Mouse (Mus musculus) adrenal gland, adult (tissue): ENCODE results near the gene Taf8.
A peak's percentile ranks its signal among the peaks of the same experiment; 100 is the strongest.
"Not testable (repeated sequence)": the region's sequence is repeated elsewhere in the genome, so short reads cannot be mapped to it uniquely, and the experiment has no call there.

ENCODE experiments used
- DNase-seq, 2 experiments: peaks; one replicate each; pipeline ENCODE4 v3.0.0; 2022 to 2023; ENCODE audit warnings: low spot score in 1 of 2; ENCODE audit not compliant: inconsistent age in 2 of 2

The Taf8 gene

DNA sequence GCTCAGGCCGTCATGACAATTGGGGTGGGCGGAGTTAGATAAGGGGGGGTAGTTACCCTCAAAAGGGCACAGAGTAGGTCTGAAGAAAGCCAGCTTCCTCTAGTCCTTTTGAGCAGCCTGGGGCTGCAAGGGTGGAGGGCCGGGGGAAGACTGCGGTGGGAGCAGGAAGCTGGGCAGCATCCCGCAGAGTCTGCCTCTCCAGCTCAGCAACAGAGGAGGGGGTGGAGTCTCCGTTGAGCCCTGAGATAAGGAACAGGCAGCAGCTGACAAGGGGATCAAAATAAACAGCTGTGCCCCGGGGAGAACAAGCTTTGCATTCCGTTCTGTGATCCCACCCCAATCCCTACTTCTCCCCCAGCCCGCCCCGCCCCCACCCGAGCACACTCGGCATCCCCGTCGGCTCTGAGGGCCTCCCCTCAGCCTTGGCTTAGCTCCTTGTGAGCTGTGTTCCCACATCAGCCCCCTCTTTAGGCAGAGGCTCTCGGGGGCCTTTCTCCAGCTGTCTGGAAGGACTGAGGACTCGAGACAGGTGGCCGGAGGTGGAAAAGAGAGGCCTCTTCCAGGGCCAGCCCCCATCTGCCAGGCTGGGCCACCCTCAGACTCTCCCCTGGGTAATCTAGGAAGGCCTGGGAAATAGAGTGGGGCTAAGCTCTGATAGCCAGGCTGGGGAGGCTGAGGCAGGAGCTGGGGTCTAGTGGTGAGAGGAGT lies 19.6 kb upstream of the Taf8 start:
- DNase-seq = peak; percentile 71 to 84

DNA sequence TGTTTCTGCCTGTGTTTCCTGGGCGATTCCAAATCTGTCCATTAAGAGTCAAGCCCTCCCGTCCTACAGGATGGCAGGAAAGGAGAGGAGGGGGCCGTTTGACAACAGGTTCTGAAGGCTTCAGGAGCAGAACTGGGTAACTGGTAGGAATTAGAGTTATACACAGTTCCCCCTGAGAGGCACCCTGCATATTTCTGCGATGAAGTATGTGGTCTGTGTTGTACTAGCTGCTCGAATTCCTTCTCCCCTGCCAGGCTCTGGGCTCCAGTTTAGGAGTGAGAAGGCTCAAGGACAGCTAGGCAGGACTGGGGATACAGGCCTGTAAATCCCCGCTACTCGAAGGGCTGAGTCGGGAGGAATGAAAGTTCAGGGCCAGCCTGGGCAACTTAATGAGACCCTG lies 16.1 kb upstream of the Taf8 start:
- DNase-seq = peak; percentile 80 to 84

DNA sequence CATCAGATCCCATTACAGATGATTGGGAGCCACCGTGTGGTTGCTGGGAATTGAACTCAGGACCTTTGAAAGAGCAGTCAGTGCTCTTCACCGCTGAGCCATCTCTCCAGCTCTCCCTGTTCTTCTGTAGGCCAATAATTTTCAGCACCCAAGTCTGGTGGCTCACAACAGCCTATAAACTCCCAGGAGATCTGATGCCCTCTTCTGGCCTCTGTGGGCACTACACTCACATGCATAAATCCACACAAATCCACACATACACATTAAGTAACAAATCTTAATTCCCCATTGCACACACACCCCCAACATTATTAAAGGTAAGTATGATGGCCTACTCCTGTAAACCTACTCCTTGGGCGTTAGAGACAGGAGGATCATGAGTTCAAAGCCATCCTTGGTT lies 14.1 kb upstream of the Taf8 start:
- no peak for DNase-seq

DNA sequence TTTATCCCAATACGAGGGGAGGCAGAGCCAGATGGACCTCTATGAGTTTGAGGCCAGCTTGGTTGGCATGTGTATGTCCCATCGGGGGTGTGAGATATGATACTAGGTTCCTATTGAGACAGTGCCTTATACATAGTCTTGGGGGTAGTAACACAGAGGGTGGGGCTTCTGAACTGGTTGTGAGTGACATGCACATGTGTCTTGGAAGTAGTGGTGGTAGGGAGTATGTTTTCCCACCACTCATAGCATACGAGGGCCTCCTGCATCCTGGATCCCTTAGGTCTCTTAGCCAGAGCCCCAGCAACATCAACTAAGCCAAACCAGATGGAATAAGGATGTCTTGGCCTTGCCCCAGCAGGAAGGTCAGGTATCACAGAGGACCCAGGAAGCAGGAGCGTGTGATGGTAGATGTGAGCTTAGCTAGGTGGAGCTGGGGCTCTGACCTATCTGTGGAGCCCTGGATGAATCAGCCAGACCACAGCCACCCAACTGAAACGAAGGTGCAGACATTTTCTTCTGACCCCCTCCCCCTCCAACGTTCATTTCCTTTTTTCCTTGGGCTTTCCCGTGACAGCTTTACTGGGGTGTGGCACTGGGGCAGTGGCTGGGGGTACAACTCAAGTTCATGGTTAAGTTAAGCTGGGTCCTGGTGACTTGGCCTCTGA lies 13.2 kb upstream of the Taf8 start:
- DNase-seq = no peak

DNA sequence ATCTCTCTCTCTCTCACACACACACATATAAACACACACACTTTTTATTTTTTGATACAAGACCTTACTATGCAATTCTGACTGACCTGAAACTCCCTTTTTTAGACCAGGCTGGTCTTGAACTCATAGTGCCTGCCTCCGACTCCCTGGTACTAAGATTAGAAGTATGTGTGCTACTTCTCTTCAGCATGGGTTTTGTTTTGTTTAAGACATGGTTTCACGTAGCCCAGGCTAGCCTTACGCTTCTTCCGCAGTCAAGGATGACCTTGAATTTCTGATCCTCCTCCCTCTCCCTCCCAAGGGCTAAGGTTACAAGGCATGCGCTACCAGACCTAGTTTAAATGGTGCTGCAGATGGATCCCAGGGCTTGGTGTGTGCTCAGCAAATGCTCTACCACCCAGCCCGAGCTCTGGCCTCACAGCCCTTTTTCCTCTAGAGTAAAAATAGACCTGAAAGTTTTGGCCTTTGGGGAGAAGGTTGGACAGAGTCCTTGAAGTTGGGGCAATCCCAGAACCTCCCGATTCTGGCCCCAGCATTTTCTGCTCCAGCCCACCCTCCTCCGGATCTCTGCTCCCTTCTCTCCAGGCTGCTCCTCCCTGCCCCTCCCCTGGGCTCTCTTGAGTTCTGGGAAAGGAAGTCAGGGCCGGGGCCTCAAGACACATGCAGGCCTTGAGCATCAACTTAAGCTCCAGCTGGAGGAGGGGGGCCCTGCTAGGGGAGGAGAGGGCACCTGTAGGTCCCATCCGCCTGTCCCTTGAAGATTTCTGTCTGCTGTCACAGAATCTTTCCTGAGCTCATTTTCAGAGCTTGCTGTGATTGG lies 11.1 kb upstream of the Taf8 start:
- DNase-seq = peak; percentile 44 to 71

DNA sequence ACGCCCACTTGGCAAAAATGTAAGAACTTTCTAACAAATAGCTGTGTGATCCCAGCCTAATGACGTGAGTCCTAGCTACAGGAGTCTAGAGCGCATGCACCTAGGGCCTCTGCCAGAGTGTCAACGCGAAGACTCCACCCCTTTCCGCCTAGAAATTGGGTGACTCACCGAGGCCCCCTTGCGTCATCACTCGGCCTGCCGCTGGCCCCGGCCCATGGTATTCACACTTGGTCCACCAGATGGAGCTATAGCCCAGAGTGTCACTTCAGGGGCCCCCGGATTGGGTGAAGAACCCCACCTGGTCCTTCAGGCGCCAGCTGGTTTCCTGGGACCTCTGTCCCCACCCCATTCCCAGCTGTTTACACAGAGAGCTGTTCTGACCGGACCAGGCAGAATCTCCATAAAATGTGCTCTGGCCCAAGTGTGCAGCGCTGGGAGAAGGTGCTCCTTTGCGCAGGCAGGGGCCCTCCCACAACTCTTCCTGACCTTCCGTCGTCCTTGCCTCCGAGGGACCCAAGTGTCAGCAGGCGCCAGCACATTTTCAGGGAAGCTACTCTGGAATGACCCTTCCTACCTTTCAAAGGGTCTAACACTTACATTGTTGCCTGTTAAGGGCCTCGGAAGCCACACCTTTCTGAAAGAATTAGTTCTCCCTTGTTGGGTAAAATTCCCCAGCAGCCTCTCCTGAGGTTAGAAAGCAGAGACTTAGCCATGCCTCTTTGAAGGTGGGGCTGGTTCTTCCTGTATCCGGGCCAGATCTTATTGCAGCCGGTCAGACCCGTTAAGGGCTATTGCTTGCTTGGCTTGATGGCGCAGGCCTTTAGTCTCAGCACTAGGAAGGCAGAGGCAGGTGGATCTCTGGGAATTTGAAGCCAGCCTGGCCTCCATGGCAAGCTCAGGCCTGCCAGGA lies 9.3 kb upstream of the Taf8 start:
- peak; percentile 99 to 100 for DNase-seq

DNA sequence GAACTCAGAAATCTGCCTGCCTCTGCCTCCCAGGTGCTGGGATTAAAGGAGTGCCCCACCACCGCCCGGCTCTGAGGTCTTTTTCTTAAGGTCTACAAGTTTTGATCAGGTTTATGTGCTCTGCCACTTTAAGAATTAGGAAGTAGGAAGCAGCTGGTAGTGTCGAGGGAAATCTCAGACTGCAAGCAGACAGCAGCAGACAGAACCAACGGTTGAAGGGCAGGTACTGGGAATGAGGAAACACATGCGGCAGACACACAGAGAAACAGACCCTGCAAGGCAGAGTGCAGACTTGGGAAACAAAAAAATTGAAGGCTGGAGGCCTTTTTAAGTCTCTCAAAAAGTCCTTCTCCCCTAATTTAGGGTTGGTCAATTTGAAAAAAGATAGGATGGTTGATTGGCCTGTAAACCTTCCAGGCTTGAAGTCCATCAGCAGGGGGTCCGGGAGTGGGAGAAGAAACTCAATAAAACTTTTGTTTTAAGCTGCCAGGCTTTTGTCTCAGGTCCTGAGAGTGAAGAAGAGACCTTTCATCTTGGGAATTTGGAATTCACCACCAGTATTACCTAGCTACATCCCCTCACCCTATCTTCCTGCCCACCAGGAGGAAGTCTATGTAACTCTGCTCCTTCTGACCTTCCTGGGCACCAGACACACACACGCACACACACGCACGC lies 7.1 kb upstream of the Taf8 start:
- DNase-seq = peak; percentile 21 to 66

DNA sequence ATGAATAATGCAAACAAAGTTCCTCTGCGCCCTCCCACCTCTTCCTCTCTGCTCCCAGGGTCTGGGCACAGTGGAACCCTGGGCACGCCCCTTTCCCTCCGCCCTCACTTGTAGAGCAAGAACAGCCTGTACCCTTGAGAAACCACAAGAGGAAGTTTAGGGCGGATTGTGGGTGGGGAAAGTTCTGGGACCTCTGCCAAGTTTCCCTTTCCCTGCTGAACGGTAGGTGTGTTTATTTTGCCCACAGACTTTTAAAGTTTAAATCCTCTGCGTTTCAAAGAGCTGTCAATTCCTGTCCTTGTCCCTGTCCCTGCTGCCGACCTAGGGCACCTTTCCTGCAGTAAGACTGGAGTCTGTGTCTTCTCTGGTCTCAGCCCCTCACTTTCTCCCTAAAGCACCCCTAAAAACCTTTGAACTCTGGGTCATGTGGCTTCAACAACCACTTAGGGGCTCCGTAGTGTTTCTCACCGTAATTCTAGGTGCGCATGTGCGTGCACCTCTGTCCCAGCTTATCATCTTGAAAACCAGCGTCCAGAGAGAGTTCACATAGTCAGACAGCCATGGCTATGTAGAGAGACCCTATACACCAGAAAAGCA lies 6.0 kb upstream of the Taf8 start:
- peak; percentile 96 to 99 for DNase-seq

DNA sequence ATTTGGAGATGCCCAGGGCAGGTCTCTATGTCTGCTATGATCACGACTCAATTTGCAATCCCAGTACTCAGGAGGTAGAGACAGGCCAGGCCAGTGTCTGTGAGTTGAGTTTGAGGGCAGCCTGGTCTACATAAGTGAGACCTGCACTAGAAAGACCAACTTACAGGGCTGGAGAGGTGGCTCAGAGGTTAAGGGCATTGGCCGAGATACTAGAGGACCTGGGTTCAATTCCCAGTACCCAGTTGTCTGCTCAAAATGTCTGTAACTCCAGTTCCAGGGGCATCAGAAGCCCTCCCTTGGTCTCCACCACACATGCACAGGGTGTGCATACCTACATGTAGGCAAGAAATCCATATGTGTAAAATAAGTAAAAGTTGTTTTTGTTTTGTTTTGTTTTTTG lies 5.4 kb upstream of the Taf8 start:
- DNase-seq = peak in 1 of 2 experiments; percentile 17

DNA sequence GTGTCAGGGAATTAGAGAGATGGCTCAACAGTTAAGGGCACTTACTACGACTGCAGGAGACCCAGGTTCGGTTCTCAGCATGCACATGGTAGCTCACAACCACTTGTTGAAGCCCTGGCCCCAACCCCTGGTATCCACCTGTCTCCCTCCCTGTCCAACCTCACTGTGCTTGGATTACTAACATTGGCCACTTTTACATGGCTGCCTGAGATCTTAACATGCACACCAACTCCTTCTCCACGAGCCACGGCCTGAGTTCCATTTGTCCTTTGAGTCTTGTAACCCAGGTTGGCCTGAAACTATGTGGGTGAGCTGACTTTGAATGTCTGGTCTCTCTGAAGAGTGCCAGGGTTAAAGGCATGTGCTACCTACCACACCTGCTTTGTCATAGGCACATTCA lies 4.6 kb upstream of the Taf8 start:
- DNase-seq = peak; percentile 20 to 54

DNA sequence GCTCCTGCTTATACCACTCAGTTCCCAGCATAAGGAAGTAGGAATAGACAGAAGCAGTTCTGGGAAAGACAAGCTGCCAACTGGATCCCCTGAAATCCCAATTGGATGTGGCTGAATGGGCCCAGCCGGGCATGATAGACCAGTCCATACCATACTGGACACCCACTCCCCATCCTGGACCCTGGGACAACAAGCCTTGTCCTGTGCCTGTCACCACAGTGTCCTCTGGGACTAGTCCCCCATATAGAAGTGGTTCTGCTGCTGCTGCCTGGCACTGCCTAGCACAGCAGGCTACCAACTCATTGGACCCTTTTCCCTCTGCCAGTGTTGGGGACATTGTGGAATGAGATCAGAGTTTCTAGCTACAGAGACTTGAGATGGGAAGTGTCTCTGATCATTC lies 4.0 kb upstream of the Taf8 start:
- peak; percentile 32 to 58 for DNase-seq

DNA sequence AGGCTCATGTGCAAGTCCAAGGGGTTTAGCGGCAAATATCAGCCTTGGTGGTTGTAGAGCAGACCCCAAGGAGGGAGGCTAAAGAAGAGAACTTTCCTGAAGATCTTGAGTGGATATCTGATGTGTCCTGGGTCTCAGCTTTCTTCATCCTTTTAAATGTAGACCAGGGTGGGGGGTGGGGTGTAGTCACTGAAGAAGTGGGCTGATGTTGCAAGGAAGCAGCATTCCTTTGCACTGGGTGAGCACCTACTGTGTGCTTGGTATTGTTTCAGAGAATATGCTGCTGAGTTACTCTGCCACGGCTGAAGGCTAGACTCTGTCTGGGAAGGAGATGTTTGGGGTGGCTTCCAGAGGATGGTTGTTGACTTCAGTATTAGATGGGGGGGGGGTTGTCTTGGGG lies 3.5 kb upstream of the Taf8 start:
- no peak for DNase-seq

DNA sequence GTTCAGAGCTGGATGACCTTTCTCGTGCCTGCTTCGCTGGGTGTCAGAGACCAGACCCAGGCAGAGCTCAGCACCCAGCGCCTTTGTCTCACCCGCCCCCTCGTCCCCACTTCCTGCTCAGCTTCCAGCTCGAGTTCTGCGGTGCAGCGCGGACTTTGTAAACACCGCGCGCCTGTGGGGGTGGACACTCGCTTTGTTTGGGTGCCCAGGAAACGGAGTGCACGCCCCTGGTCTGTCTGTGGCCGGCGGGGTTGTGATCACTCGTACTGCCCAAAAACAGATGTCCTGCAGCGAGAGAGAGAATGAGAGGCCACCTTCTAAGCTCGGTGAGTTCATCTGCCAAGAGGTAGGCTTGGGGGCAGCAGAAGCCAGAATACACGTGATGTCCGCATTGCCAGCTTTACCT lies 2.9 kb upstream of the Taf8 start, which contains the start of gene Ccnd3:
Gene Ccnd3 (plus strand): TSS at position 111 of the 406 bp plus-strand sequence.
- DNase-seq = peak; percentile 83 to 92

DNA sequence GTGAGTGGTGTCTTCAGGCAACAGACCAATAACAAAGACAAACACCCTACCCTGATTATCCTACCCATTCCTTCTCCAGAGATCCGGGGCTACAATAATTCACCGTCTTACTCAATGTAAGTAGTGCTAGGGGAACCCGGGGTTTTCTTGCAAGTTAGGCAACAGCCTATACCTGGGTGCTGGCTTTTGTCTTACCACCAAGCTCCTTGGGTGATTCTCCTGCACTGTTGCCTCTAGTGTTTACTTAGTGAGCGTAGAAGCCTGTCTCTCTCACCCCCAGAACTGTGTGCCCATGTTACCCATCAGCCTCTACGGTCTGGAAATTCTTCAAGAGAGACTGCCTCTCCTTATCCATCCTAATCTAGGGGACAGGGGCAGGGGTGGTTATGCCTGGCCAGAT lies 2.1 kb upstream of the Taf8 start:
- no peak for DNase-seq

DNA sequence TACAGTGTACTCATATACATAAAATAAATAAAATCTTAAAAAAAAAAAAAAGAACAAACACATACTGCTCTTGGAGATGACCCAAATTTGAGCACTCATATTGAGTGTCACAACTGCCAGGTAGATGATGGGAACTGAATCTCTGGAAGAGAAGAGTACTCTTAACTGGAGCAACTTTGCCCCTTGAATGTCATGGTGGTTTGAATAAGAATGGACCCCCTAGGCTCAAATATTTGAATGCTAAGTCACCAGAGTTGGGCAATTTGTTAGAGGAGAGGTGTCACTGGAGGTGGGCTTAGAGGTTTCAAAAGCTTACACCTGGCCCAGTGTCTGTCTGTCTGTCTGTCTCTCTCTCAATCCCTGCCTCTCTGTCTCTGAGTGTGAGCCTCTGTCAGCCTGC lies 1.6 kb upstream of the Taf8 start:
- no peak for DNase-seq

DNA sequence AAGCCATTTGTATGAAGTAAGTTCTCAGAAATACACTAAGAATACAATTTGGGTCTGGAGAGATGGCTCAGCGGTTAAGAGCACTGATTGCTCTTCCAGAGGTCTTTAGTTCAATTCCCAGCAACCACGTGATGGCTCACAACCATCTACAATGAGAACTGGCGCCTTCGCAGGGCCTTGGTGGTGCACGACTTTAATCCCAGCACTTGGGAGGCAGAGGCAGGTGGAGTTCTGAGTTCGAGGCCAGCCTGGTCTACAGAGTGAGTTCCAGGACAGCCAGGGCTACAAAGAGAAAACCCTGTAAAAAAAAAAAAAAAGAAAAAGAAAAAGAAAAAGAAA lies 584 bp upstream of the Taf8 start:
- not testable (repeated sequence) for DNase-seq

DNA sequence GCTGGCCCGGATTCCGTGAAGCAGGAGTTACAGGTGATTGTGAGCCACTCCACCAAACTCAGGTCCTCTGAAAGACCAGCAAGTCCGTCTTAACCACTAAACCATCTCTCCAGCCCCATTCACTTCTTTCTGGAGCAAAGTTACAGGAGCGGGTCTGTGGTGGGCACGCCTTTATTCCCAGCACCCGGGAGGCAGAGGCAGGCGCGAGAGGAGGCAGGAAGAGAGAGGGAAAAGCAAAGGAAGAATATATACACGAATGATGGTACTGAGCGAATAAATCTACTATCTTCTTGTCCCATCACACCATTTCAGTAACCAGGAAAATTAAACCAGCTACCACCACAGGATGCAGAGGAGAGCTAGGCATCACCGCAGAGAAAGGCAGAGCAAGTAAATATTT lies 561 bp downstream of the Taf8 start:
- no peak for DNase-seq

DNA sequence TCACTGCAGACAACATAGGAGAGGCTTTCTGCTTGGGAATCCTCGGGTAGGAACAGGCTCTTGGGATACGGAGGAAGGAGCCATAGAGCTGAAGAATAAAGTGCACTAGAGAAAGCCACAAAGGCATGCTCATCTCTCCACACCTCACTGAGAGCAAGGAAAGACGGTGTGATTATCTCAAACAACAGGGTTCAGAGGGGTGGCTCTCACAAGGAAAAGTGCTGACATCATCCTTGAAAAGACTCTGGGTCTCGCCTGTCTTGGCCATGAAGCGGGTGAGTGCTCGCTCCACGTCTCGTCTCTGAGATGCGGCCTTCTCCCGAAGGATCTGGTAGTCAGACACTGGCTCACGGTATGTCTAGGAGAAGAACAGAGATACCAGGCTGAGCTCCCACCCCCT lies 8.0 kb downstream of the Taf8 start:
- no peak for DNase-seq

DNA sequence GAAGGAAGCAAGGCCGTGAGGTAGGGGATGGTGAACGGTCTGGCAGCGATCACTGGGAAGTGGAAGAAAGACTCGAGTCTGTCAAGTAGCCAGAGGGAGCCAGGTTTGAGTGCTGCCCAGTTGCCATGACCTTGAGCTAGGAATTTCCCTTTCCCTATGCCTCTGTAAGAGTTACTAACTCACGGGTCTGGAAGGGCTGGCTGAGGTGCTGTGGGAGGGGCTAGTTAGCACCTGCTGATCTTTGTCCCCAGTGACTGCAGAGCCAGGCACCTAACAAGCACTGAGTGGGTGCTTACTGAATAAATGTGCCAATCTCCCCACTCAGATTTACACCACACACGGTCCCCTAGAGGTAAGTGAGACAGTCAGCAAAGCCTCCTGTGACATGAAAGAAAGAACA lies 8.4 kb downstream of the Taf8 start:
- no peak for DNase-seq

DNA sequence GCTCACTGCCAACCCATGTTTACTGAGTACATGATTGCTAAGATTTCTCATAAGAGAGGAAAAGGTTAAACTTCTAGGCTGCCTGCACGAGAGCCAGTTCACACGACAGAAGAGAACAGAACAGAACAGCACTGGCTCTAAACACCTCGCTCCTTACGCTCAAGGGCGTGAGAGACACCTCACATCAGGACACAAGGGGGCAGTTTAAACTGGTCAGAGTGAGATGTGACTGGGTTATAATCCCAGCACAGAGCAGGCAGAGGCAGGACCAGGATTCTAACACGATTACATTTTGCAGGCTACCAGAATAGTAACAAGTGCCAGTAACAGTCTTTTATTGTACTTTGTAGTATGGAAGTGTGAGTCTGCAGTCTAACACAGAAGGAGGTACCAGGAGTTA lies 9.4 kb downstream of the Taf8 start:
- no peak for DNase-seq
